Comparison of ENCODE assay signal across 18 mouse cellular contexts in the genomic region with DNA sequence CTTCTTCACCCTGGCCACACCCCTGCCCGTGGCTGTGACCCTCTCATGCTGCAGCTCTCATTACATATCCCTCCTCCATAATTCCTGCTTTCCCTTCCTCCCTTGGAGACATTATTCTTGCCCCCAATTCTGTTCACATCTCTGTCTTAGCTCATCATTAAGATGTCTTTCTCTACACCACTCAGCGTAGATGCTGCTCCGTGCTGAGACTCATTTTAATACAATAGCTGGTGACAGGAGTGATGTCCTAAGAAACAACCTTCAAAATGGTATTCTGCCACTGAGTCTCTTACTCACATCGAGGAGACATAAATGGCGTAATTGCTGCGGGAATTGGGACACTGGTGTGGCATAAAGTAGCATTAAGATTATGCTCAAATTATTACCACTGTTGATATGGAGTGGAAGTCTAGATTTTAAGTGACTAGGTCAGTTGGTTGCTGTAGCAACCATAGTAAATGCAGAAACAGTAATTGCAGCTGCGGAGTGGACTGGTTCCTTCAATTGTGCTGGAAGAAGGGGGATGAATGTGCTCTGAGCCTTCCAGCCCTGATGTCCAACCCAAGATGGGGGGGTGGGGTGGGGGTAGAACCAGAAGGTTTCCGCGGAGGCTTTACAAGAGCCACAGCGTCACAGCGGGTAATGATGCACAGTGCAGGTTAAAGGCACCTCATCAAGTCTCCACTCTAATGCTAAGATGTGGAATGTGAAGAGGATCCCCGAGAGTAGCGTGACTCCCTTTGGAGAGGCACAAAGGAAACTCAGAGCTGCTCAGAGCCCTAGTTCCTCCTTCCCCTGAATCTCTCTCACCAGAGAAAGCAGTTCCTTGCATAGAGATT. TPM values are rescaled to one million over a fixed set of nuclear protein-coding genes. Genes with fewer than 3 reads are reported as not detected.
DNase-seq lines count a peak whose midpoint lies in the region; ATAC-seq lines count a peak whose summit lies in the region.
"Had no signal": no experiment of that assay in that cellular context is flagged by ENCODE, and none has a peak within 500 bp of the region (broad histone marks: within the 10 kb centered on the region; RNA-seq: fewer than 3 reads in every experiment).

No protein-coding gene starts in this region.

- no peaks in the 10 kb centered on the region for H3K36me3 ChIP-seq in neural tube, embryonic 13.5 days
- H3K36me3 ChIP-seq in limb, embryonic 10.5 days: no peaks in the 10 kb centered on the region
- H3K36me3 ChIP-seq: embryonic facial prominence, embryonic 10.5 days; neural tube, embryonic 12.5 days; stomach, embryonic 15.5 days had no signal

- H3K4me1 ChIP-seq in neural tube, embryonic 13.5 days (replicated peaks): peaks cover 15% of the 10 kb centered on the region
- peaks cover 5% of the 10 kb centered on the region for H3K4me1 ChIP-seq in limb, embryonic 10.5 days
- H3K4me1 ChIP-seq: neural tube, embryonic 12.5 days; stomach, embryonic 15.5 days had no signal

- no peak overlapping the region for H3K4me3 ChIP-seq in neural tube, embryonic 13.5 days
- H3K4me3 ChIP-seq in limb, embryonic 10.5 days: no peak overlapping the region
- H3K4me3 ChIP-seq: embryonic facial prominence, embryonic 10.5 days; neural tube, embryonic 12.5 days; stomach, embryonic 15.5 days had no signal

- no peak for ATAC-seq in neural tube, embryonic 13.5 days (ENCODE audit: low read depth)
- no peak for ATAC-seq in inflammation-experienced regulatory T-cells, adult 6 months

- DNase-seq in heart, adult 11 months: peak; percentile 78
- DNase-seq in heart, postnatal 14 days: no peak
- no peak for DNase-seq in neural tube, embryonic 10.5 days (ENCODE audit: extremely low spot score, low spot score)
- DNase-seq in limb, embryonic 10.5 days (ENCODE audit: low spot score): peak; percentile 14
- no peak for DNase-seq in adrenal gland, adult 8-10 months
- DNase-seq in adrenal gland, postnatal 10 days: no peak
- DNase-seq: cerebellum, adult 9-10 months; gastrocnemius, postnatal 25 days; kidney, postnatal 10 days had no signal

- 59% methylated on average over 13 of the region's 13 CpGs for WGBS in neural tube, embryonic 13.5 days
- WGBS in limb, embryonic 10.5 days: 79% methylated on average over 13 of the region's 13 CpGs

- no peak overlapping the region for H3K4me2 ChIP-seq in neural tube, embryonic 13.5 days
- H3K4me2 ChIP-seq: neural tube, embryonic 12.5 days; stomach, embryonic 15.5 days had no signal

- no peak overlapping the region for H3K9ac ChIP-seq in neural tube, embryonic 13.5 days
- H3K9ac ChIP-seq: liver, embryonic 14.5 days; neural tube, embryonic 12.5 days; stomach, embryonic 15.5 days had no signal

- peak overlapping the region; percentile 28; the same call in 1 of the 2 replicates for H3K27ac ChIP-seq in neural tube, embryonic 13.5 days (replicated peaks)
- H3K27ac ChIP-seq in limb, embryonic 10.5 days: no peak overlapping the region
- H3K27ac ChIP-seq: embryonic facial prominence, embryonic 10.5 days; liver, embryonic 14.5 days; macrophage; neural tube, embryonic 12.5 days; stomach, embryonic 15.5 days had no signal

- no peaks in the 10 kb centered on the region for H3K27me3 ChIP-seq in neural tube, embryonic 13.5 days
- H3K27me3 ChIP-seq in limb, embryonic 10.5 days (ENCODE audit: low read depth, poor library complexity, severe bottlenecking): 0 out of 2 replicates have a peak, but pooled peaks cover 7% of the 10 kb centered on the region
- H3K27me3 ChIP-seq: neural tube, embryonic 12.5 days; stomach, embryonic 15.5 days had no signal

- intact Hi-C loops in heart, postnatal 14 days (cut with DNase I): no loop called here

- H3K9me3 ChIP-seq in neural tube, embryonic 13.5 days: no peaks in the 10 kb centered on the region
- no peaks in the 10 kb centered on the region for H3K9me3 ChIP-seq in limb, embryonic 10.5 days (replicated peaks)
- H3K9me3 ChIP-seq: embryonic facial prominence, embryonic 10.5 days; neural tube, embryonic 12.5 days; stomach, embryonic 15.5 days had no signal

RNA-seq across cellular contexts. Expression of gene Nfasc, which starts 40.2 kb away (rescaled TPM):
- under 1 TPM; 0.41 to 0.53 TPM for total RNA-seq in heart, postnatal 14 days (2021)
- 38.2 and 44.3 TPM in 2 replicates for polyA plus RNA-seq in neural tube, embryonic 13.5 days (2015; fragmentation: Nextera tagmentation; extraction: Ambion mirVana)
- 0.98 and 1.4 TPM in 2 replicates for polyA plus RNA-seq in limb, embryonic 10.5 days (2016; fragmentation: Nextera tagmentation; extraction: Ambion mirVana)
- total RNA-seq in adrenal gland, adult 8-10 months (2022): 10 to 100 TPM in 1 of 4 experiments, 1 to 10 TPM in 3; 3.9 to 12.0 (median 7.8) TPM
- total RNA-seq in adrenal gland, postnatal 10 days (2021): 1 to 10 TPM; 4.0 to 7.2 TPM
- not detected for polyA plus RNA-seq in inflammation-experienced regulatory T-cells, adult 6 months (2017; shearing (Covaris generic))
- total RNA-seq: common myeloid progenitor, adult 5-6 weeks; MEL had no signal
- polyA plus RNA-seq: macrophage had no signal

Comparison
In these comparisons a context has a peak if more than half of its experiments do, and no peak if none do; other contexts are left out.
1. DNase-seq: peak in heart, adult 11 months (single experiment) and limb, embryonic 10.5 days (single experiment); none in heart, postnatal 14 days (0 of 2), neural tube, embryonic 10.5 days (single experiment), adrenal gland, adult 8-10 months (single experiment) and adrenal gland, postnatal 10 days (single experiment).